Comparison of ENCODE assay signal across 8 mouse cellular contexts in the genomic region with DNA sequence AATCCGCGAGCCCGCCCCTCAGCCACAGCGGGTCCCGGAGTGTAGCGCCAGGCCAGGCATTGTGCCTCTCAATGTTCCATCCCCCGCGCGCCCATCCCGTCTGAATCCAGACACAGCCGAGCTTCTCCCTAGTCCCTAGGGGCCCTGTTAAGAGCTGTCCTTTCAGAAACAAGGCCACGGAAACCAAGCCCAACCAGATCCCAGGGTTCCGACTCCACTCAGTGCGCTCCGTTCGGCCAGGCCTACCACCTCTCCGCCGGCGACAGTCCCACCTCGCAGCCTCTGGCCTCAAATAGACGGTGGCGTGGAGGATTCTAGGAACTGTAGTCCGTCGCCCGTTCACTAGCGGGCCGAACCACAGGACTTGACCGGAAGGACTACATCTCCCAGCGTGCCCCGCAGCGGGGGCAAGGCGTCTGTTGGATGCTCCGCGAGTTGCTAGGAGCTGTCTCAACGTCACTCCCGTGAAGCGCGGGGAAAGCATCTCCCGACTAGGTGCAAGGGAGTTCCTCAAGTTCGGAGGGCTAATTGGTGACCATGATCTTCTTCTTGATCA. TPM values are rescaled to one million over a fixed set of nuclear protein-coding genes. Genes with fewer than 3 reads are reported as not detected.
DNase-seq lines count a peak whose midpoint lies in the region; ATAC-seq and TF ChIP-seq lines count a peak whose summit lies in the region.

A gene (minus strand): TSS at position 283 of the 556 bp plus-strand sequence.

- no peaks in the 10 kb centered on the region for H3K4me1 ChIP-seq in ES-Bruce4 (ENCODE audit: control insufficient read depth, insufficient read depth, low read length)
- peaks cover 11% of the 10 kb centered on the region for H3K4me1 ChIP-seq in forebrain, embryonic 14.5 days (ENCODE audit: control insufficient read depth, insufficient read depth, low read length)
- H3K4me1 ChIP-seq in neural tube, embryonic 15.5 days: peaks cover 33% of the 10 kb centered on the region

- no peak for TF ChIP-seq EP300 in ES-Bruce4 (IDR thresholded peaks at IDR 0.05; ENCODE audit: insufficient read depth, low read depth, low read length)

- H3K27me3 ChIP-seq in ES-Bruce4 (ENCODE audit: control insufficient read depth, insufficient read depth, low read length, poor library complexity, severe bottlenecking): no peaks in the 10 kb centered on the region
- H3K27me3 ChIP-seq in forebrain, embryonic 14.5 days (replicated peaks; ENCODE audit: control insufficient read depth, insufficient read depth, low read length): no peaks in the 10 kb centered on the region
- no peaks in the 10 kb centered on the region for H3K27me3 ChIP-seq in neural tube, embryonic 15.5 days (replicated peaks)

- no peak within 1 kb of the TSS for H3K27ac ChIP-seq in ES-Bruce4 (ENCODE audit: insufficient read depth, low read length)
- H3K27ac ChIP-seq in forebrain, embryonic 14.5 days (ENCODE audit: low read depth, low read length): peak within 1 kb of the TSS; percentile 88
- peak within 1 kb of the TSS; percentile 93 for H3K27ac ChIP-seq in neural tube, embryonic 15.5 days (replicated peaks)

- peak within 1 kb of the TSS; percentile 70 for H3K4me2 ChIP-seq in forebrain, embryonic 14.5 days (ENCODE audit: low read length)
- H3K4me2 ChIP-seq in neural tube, embryonic 15.5 days: peak within 1 kb of the TSS; percentile 76

- H3K36me3 ChIP-seq in ES-Bruce4 (ENCODE audit: control insufficient read depth, insufficient read depth, low read length, poor library complexity, severe bottlenecking): no peaks in the 10 kb centered on the region
- H3K36me3 ChIP-seq in forebrain, embryonic 14.5 days (ENCODE audit: control insufficient read depth, insufficient read depth, low read length): peaks cover 44% of the 10 kb centered on the region
- peaks cover 34% of the 10 kb centered on the region for H3K36me3 ChIP-seq in neural tube, embryonic 15.5 days

- peak; percentile 99 for DNase-seq in forebrain, embryonic 14.5 days (ENCODE audit: low spot score)
- DNase-seq in heart, postnatal 14 days: peak; percentile 92 to 95
- DNase-seq in layer of hippocampus, adult 11-12 months (ENCODE audit: low spot score): peak; percentile 96
- peak; percentile 96 to 97 for DNase-seq in lung, adult 18-20 months
- DNase-seq in testis, postnatal 14 days (ENCODE audit: low spot score): peak; percentile 95

- peak; percentile 98 for ATAC-seq in cerebellum, adult (ENCODE audit: insufficient number of reproducible peaks, low FRiP score, low TSS enrichment)
- ATAC-seq in forebrain, embryonic 14.5 days: peak; percentile 99
- peak; percentile 97 for ATAC-seq in neural tube, embryonic 15.5 days (ENCODE audit: low FRiP score)

- no peak for TF ChIP-seq CTCF in ES-Bruce4 (IDR thresholded peaks at IDR 0.05; ENCODE audit: low read depth, low read length)

- H3K4me3 ChIP-seq in ES-Bruce4 (ENCODE audit: low read depth, low read length): peak within 1 kb of the TSS; percentile 68
- peak within 1 kb of the TSS; percentile 61 for H3K4me3 ChIP-seq in forebrain, embryonic 14.5 days (ENCODE audit: low read depth, low read length)
- H3K4me3 ChIP-seq in neural tube, embryonic 15.5 days (replicated peaks): peak within 1 kb of the TSS; percentile 71

- H3K9me3 ChIP-seq in ES-Bruce4 (replicated peaks; ENCODE audit: control insufficient read depth, insufficient read depth, low read length, poor library complexity, severe bottlenecking): no peaks in the 10 kb centered on the region
- no peaks in the 10 kb centered on the region for H3K9me3 ChIP-seq in forebrain, embryonic 14.5 days (replicated peaks; ENCODE audit: control insufficient read depth, low read length)
- no peaks in the 10 kb centered on the region for H3K9me3 ChIP-seq in neural tube, embryonic 15.5 days (replicated peaks)

- TF ChIP-seq POLR2A in ES-Bruce4 (IDR thresholded peaks at IDR 0.05; ENCODE audit: insufficient read depth, low read length): peak; percentile 54

- peak within 1 kb of the TSS; percentile 37 for H3K9ac ChIP-seq in ES-Bruce4 (ENCODE audit: low read depth, poor library complexity, severe bottlenecking)
- peak within 1 kb of the TSS; percentile 89 for H3K9ac ChIP-seq in forebrain, embryonic 14.5 days (ENCODE audit: low read length)
- H3K9ac ChIP-seq in neural tube, embryonic 15.5 days (replicated peaks): peak within 1 kb of the TSS; percentile 69

- WGBS in forebrain, embryonic 14.5 days: under 1% methylated on average over 40 of the region's 40 CpGs
- WGBS in neural tube, embryonic 15.5 days: under 1% methylated on average over 40 of the region's 40 CpGs

- intact Hi-C loops in heart, postnatal 14 days (cut with DNase I): loop anchor here (2.0 kb wide), 1 partner anchor 51 kb away; no protein-coding TSS in a partner anchor

RNA-seq across cellular contexts. Expression of the gene that starts here (rescaled TPM):
- polyA plus RNA-seq in ES-Bruce4 (2011; ENCODE audit: insufficient read depth, insufficient read length, low read depth, missing spikeins): 26.2 and 29.5 TPM in 2 replicates
- 25.9 and 44.4 TPM in 2 replicates for polyA plus RNA-seq in forebrain, embryonic 14.5 days (2014; fragmentation: Nextera tagmentation; extraction: Ambion mirVana)
- total RNA-seq in heart, postnatal 14 days (2021): 10 to 100 TPM; 15.1 to 17.2 TPM
- polyA plus RNA-seq in neural tube, embryonic 15.5 days (2015; fragmentation: Nextera tagmentation; extraction: Ambion mirVana): 44.2 and 48.5 TPM in 2 replicates

Comparison
In these comparisons a context has a peak if more than half of its experiments do, and no peak if none do; other contexts are left out.
1. H3K9ac ChIP-seq: peak in every context shown above with its lines; median percentile 89 in forebrain, embryonic 14.5 days; 69 in neural tube, embryonic 15.5 days; 37 in ES-Bruce4.